Mouse (Mus musculus) erythroid progenitor cell, adult 5-6 weeks (primary cell): ENCODE data around the gene Tjp3. TPM values are rescaled to one million over a fixed set of nuclear protein-coding genes. Genes with fewer than 3 reads are reported as not detected.
A peak's percentile ranks its signal among the peaks of the same experiment; 100 is the strongest.

Source experiments
- ATAC-seq: replicated peaks from 2 replicates; pipeline ENCODE4 v1.8.0; 2016; ENCODE audit warnings: moderate number of reproducible peaks, mild to moderate bottlenecking, moderate TSS enrichment, inconsistent platforms; ENCODE audit not compliant: poor library complexity, low FRiP score, severe bottlenecking
- total RNA-seq, 2 experiments: library from RNA; stranded (forward) in 1 of 2; stranded (reverse) in 1 of 2; fragments of 150-400 nt in 1 of 2; fragments of 186-747, 209-891 nt in 1 of 2; gene quantifications; 2 replicates each; pipeline versions ENCODE4 v1.2.3 to v1.2.4; 2015 to 2017; ENCODE audit warnings: low replicate concordance in 2 of 2

Gene Tjp3
- total RNA-seq, 2 experiments from 2014 or later, result 0.23 TPM; not detected in 1

DNA sequence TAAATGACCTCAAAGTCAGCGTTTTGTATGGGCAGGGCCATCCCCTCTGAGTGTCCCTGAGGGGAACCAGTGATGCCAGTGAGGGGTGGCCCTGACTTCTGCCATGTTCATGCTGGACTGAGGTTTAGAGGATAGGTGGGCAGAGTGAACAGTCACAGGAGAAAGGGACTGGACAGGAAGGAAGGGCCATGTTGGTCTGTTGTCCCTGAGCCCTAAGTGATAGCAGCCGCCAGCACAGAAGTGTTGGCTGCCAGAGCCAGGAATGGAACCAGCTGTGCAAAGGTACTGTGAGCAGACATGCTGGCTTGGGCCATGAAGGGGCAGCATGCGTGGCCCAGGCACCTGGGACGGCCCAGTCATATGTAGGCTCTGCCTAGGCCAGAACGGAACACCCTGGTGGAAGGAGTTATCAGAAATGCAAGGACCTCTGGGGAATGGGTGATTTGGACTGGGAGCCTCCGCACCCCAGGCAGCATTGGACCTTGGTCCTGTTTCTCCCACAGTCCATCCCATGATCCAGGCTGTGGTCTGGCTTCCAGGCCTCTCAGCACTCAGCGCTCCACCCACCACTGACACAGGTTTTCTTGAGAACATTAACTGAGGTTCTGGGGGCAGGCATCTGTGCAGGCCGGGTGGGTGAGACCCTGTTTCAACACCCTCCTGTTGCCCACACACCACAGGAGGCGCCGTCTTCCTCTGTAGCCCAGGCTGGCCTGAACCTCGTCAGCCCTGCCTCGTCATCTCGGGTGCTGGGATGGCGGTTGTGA, 8.4 kb upstream of the Tjp3 start:
- ATAC-seq, result no peak

DNA sequence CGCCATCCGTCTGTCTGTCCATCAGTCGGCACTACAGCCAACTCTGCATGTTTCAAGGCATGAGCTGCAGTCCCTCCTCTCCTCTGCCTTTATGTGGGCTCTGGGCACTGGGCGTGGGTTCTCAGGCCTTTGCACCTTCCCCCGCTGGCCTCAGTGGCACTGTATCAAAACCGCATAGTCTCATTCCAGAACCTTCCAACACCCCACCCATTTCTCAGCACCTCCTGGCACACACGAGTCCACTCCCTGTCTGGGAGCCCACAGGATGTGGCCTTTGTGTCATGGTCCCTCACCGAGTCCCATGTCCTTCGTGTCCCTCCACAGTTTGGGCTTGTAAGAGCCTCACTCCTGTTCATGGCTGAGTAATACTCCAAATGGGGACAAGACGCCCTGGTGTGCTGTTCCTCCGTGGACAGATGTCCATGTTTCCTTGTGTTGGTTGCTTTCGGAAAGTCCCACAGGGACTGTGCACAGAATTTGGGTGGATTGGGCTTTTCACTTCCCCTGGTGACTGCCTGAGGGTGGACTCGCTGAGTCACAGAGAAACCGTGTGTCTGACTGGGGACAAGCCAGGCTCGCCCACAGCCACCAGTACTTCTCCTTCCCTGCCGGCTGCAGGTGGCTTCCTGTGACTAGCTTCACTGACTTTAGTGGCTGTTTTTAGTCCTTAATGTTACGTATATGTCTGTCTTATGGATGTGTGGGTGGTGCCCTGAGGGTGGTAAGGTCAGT, 7.2 kb upstream of the Tjp3 start:
- no peak for ATAC-seq

DNA sequence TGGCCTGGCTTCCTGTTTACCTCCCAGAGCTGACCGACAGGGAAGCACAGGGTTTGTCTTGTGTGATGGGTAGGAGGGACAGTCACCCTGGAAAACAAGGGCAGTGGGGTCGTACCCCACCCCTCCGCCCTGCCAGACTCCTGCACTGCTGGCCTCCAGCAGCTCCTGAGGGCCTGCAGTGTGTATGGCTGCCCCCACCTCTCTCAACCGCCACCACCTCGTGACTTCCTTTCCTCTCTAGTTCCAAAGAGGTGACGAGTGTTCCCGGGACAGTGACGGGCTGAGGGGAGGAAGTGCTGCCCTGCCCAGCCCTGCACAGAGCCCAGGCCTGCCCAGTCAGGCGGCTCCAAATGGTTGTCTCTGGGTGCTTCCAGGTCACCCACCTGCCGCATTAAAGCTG, 6.5 kb upstream of the Tjp3 start:
- ATAC-seq, result no peak

DNA sequence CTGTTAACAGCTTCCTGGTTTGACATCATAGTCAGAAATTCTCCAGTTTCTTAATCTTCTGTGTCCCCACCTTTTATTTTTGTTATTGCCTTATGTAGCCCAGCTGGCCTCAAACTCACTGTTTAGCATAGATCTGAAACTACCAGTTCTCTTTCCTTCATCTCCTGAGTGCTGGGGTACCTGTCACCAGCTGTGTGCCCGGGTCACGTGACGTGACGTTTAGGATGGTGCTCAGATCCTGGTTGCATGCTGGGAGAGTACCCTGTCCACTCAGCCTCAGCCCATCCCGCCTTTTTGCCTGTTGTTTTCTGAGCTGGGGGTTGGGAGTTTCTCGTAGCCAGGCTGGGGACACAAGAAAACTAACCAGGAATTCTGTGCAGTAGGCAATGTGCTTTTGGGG, 5.9 kb upstream of the Tjp3 start:
- ATAC-seq, result no peak

DNA sequence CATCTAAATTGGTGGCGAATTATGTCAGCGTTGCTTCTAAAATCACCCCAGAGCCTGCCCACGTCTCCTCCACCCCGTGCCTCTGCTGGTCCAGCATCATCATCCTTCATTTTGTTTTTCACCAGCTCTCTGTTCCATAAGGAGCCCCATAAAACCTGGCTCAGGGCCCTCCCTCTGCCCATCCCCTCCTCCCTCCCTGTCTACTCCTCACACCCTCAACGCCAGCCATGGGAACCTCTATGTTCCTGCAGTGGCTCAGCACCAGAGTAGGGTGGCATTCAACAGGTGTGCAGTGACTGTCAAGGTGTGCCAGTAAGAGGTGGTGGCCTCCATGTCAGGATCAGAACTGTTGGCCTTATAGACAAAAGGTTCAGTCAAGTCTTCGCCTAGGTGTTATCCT, 3.8 kb upstream of the Tjp3 start:
- no peak for ATAC-seq

DNA sequence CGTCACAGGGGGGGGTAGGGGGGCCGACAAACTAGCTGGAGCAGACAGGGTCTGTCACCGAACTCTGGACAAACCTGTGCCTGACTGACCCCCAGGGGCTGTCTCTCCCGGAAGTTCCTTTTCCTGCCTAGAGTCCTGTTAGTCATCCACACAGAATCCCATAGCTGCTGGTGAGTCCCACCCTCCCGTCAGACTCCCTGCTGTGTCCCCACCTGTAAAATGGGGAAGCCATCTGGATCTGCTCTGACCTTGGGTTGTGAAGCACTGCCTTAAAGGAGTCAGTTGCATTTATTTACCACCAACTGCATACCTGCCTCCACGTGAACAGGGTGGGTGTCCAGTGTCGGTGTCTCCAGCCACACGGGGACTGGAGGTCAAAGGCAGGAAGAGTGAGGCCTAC, 3.1 kb upstream of the Tjp3 start:
- ATAC-seq, result no peak

DNA sequence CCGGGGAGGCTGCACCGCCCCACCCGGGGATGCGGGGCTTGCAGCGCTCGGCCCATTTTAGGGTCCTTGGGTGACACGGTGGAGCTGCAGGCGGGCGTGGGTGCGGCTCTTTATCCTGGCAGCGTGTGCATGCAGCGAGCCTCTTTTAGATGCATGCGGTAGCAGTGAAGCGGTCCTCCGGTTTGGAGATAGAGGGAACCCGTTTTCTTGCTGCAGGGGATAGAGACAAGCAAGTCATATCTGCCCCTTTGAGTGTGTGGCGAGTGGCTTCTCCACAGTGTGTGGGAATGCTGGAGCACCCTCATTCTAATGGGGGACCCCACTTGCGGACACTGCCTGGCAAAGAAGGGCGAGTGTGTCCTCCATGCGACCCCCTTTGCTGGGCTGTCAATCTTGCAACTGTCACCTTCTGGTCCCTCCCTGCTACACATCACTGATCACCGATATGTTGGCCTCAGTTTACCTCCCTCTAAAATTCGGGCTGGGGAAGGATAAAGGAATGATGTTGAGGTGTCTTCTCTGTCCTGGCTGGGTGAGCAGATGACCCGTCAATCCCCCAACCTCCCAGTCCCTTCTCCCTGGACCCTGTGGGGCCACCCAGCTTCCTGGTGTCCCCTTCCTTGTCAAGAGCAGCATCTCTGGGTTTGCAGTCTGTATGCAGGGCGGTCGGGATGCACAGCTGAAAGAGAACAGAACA, 2.1 kb upstream of the Tjp3 start:
- ATAC-seq, result no peak

DNA sequence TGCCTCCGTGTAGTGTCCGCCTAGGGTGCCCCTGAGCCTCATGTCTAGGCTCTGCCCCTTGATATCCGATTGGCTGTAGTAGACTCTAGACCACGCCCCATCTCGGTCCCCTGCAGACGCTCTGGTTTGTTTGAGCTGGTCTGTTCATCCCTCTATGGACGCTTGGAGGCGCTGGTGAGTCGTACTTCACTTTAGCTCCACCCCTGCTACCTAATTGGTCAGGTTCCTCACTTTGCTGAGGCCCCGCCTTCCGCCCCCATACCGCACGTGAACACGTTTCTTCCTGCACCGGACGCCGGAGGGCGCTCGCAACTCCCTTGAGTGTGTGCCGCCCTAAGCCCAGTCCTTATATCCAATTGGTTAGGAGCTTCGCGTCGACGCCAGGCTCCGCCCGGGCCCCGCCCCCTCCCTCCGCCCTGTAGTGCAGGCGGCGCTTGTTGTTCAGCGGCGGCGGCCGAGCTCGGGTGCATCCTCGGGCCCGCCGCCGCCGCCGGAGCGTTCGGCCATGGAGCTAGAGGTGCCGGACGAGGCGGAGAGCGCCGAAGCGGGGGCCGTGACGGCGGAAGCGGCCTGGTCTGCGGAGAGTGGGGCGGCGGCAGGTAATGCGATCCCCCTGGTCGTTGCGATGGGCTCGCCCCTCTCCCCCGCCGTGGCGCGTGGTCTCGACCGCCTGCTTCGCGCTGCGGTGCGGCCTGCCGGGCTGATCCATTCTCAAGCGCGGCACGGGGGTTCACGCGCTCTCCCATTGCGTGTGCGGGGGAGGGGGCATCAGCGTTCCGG, 1.4 kb upstream of the Tjp3 start, which contains the start of gene Pip5k1c:
Gene Pip5k1c (plus strand): TSS at position 410 of the 780 bp plus-strand sequence.
- ATAC-seq, result peak; percentile 86

DNA sequence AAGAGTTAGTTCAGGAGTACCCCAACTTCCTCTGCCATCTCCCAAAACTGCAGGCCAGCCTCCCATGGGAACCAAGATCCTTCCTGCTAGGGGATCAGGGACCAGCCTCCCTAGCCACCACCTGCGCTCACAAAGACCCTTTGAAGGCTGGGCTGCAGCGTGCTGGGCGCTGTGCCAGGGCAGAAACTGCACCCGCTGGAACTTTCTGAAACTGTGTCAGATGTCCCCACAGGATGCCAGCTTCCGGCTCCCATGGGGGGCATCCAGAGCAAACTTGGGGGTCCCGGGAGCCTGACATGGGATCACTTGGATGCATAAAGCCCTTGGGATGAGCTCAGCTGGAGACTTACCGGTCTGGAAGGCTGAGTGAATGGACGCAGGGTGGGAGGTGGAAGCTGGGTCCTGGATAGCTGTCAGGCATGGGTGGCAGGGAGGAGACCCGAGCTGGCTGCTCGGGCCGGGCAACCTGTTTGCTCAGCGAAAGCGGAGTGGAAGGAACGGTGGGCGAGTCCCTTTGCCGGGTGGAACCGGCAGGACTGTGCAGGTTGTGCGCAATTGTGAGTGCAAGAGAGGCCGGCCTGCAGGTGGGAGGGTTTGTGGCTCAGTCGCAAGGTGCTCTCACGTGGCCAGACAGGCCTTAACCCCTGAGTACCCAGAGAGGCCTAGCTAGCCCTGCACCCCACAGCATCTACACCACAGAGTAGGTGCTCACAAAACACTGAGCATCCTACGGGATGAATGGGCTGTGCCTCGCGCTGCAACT, 502 bp downstream of the Tjp3 start:
- no peak for ATAC-seq

DNA sequence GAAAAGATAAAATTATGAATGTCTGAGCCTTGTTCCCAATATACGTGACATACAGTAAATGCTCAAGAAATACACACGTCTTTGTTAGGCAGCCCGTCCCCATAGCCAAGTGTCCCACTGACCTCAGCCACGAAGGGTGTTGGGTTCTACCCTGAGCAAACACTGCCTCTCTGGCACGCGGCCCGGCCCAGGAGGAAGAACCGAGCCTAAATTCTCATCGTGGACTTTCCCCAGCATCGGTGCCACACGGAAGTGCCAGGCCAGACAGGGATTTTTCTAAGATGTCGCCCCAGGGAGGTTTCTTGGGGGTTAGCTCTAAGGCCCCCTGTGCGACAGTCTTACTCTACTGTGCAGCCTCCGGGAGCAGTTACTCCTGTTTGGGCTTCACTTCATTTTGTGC, 1.6 kb downstream of the Tjp3 start:
- ATAC-seq, result no peak

DNA sequence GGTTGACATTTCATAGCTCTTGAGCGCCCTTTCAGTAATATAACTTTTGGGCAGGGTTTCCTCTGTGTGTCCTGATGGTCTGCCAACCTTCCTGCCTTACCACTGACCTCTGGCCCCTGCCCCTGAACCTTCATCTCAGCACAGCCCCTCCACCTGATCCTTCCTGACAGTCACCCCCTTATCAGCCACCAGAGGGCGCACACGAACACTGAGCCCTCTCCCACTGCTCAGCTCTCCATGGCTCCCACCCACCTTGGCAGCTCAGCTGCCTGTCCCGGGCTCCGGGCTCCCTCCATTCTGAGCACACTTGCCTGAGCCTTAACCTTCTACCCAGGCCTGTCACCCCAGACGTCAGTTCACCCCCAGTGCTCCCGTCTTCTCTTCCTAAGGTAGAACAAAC, 2.1 kb downstream of the Tjp3 start:
- ATAC-seq, result no peak

DNA sequence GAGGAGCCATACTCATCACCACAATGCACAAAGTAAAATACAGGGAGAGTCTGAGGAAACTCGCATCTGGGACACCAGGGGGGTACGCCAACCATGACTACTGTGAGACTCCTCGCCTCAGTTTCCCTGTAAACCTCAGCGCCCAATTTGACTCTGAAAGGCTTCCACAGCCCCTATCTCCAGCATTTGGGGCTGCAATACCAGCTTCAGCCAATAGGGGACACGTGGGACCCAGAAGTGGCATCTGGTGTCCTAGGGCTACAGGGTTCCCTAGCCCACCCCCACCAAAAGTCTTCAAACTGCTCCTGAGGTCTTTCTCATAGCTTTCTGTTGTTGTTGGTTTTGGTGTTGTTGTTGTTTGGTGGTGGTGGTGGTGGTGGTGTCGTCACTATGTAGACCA, 2.8 kb downstream of the Tjp3 start:
- ATAC-seq, result no peak

DNA sequence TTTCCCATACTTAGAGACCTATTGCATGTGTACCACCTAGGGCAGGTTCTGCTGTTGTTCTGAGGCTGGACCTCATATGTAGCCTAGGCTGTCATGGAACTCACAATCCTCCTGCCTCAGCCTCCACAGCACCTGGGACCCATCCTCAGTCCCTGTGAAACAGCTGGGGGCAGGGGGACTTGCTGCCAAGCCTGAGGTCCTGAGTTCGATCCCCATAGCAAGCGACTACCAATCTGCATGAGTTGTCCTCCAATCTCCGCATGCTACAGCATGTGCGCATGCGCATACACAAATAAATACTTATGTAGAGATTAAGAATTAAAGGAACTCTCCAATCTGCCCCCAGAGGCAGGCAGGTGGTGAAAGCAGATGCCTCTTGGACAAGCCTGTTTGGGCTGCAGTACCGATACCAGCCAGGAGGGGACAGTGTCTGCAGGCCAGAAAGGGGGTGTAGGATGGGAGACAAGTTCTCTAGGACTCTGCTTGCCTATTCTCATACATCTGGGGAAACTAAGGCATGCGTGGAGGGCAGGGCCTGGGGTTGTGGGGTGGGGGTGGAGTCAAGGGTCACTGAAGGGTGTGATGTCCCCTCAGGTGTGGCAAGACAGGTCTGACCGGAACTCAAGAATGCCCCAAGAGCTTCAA, 3.7 kb downstream of the Tjp3 start:
- ATAC-seq, result no peak

DNA sequence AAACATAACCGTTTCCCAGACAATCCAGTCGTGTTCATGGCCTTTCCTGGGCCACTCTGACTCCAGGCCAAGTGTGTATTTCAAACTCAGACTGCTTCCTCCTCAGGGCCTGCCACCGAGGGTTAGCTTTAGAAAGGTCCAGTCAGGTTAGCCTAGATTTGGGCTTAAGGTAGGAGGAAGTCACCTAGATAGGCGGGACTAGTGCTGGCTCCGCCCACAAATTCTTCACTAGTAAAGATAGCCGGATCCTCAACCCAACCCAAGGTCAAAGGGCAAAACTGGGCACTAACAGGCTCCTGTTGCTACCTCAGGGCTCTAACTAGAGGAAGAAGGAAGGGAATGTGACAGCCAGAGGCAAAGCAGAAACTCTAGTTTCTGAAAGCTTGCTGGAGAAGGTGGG, 4.8 kb downstream of the Tjp3 start:
- ATAC-seq, result no peak

DNA sequence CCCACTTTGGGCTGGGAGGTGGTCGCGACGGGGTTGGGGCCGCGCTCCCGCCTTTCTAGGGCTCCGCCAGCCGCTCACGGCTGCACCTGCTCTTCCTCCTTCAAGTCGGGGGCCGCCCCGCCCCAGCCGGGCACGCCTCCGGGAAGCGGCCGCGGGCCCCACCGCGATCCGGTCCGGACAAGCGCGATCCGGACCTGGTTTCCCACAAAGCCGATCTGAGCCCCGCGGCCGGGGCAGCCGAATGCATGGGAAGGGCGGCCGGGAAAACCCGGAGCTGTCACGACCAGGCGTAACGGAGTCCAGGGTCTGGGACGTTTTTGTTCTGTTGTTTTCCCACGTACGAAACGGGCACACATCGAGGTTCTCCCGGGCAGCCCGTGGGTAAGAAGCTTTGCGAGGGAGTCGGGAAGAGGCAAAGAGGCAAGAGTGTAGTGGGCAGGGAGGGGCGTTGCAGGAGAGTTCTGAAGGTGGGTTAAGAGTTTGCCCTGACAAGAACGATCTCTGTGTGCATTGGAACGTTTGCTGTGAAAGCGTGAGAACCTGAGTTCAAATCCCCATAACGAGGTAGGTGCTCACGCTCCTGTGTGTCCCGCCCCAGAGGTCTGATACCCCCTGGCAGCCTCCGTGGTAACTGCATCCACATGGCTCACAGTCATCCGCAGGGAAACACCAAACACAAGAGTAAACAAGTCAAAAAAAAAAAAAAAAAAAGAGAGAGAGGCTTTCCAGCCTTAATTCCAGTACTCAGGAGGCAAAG, 5.5 kb downstream of the Tjp3 start:
- ATAC-seq, result peak; percentile 64

DNA sequence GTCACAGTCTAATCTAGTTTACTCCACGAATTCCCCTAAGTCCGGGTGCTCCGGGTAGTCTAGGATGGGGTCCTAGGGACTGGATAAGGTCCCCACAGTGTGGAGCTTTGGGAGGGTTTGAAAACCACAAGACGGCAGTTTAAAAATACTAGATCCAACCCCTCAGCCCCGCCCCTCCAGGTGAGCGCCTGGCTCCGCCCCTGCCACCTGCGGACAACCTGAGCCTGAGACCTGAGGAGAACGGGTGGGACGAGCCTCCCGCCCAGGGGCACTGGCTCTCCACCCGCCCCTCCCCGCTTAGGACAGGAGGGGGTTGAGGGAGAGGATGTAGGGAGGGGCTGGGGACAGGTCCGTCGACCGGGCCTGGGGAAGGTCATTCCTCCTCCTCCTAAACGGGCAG, 6.7 kb downstream of the Tjp3 start:
- no peak for ATAC-seq

DNA sequence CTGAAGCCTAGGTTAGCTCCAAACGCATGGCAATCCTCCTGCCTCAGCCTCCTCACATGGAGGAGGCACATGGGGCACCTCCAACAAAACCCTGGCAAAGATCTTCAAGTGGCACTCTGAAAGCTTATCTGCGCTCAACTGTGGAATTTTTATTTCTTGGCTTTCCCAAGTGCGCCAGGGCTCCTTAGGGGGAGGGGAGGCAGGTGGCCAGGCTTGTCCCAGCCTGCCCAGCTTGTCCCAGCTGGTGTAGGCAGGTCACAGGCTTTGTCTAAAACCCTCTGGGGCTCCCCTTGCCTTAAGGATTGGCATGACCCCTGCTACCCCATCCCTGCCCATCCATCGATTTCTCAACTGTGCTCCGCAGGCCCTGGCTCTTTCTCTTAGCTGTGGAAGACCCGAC, 7.2 kb downstream of the Tjp3 start:
- ATAC-seq, result no peak

DNA sequence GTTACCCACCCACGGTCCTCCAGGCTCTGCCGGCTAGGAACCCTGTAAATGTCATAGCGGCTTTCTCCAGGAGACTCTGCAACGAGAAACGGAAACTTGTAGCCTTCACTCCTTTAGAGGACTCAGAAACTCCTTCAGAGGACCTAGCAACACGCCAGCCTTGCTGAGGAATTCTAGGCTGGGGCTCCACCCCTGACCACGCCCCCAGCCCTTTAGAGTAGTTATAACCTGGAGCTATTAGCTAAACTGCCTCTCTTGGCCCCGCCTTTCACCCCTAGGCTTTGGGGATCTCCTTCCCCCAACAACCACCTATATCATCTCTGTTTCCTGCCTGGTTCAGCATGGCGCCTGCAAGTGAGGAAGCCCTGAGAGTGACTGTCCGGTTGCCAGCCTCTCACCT, 11.9 kb downstream of the Tjp3 start:
- no peak for ATAC-seq
